Mouse (Mus musculus) Patski (cell line): ENCODE results near the gene Rpl36. TPM values are rescaled to one million over a fixed set of nuclear protein-coding genes. Genes with fewer than 3 reads are reported as not detected.

Experiments
- ATAC-seq: fragments of 100-300 bp; one replicate; pipeline ENCODE4 v1.8.0; 2021
- CTCF ChIA-PET: fragments of 350-600 bp; sonication (Branson Sonifier 250); formaldehyde crosslinking; loops from one replicate; lab custom pipeline; 2022; ENCODE audit warnings: inconsistent platforms; lab: Charles Lee
- POLR2A ChIA-PET: fragments of 350-600 bp; sonication (Branson Sonifier 250); formaldehyde crosslinking; loops from one replicate; lab custom pipeline; 2022; ENCODE audit warnings: antibody characterized with exemption, inconsistent platforms; lab: Charles Lee
- DNase-seq: peaks from one replicate; pipeline ENCODE4 v3.0.0-alpha.2; 2011; ENCODE audit warnings: low read depth, low spot score
- H3K27me3 ChIP-seq: fragments of 371-371 bp; one replicate; pipeline ENCODE4 v1.5.1; 2021
- CTCF ChIP-seq: fragments of 100-300 bp; IDR thresholded peaks from one replicate; pipeline ENCODE4 v1.5.1; 2021
- in situ Hi-C: fragments of 300-500 bp; cut with MboI; formaldehyde crosslinking; loops from 3 replicates; pipeline ENCODE4 v1.11.1; 2018; ENCODE audit warnings: low pct_unique_long_range_greater_than_20kb, mixed read lengths
- polyA plus RNA-seq: library from polyadenylated mRNA; unstranded; gene quantifications from one replicate; pipeline ENCODE4 v1.2.3, GENCODE M21; 2021

Gene Rpl36
- 1,365 TPM for polyA plus RNA-seq

DNA sequence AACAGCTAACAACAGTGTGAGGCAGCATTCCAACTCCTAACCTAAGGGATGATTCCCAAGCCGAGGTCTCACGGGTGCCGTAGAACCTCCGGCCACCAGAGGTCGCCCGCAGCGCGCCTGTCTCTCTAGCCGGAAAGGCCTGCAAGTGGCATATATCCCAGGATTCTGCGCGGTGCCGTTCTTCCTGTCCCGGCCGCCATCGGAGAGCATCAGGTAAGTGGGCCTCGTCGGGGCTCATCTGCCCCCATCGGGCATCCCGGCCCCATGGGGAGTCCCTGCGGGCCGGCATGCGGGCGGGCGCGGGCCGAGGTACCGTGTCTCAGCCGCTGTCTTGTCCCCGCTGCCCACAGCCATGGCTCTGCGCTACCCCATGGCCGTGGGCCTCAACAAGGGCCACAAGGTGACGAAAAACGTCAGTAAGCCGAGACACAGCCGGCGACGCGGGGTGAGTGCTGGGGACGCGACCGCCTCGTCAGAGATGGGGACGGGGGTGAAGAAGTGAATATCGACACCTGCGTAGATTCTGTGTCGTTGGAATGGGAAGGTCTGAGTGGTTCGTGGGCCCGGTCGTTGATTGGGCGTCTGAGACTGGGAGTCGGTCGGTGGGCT, at the start of gene Rpl36:
Gene Rpl36 (plus strand): TSS at position 181 of the 609 bp plus-strand sequence.
- POLR2A ChIA-PET = interaction anchor here (1.3 kb wide), 1 partner anchor 9 kb away, joined by 5 read pairs; no protein-coding TSS in a partner anchor
- H3K27me3 ChIP-seq = no peaks in the 10 kb centered on the region
- CTCF ChIA-PET = interaction anchor here (1.1 kb wide), 1 partner anchor 12 kb away, joined by 3 read pairs; no protein-coding TSS in a partner anchor
- in situ Hi-C loops = no loop called here
- DNase-seq (peak; percentile 57), ATAC-seq (peak; percentile 33)
- TF ChIP-seq CTCF = no peak

DNA sequence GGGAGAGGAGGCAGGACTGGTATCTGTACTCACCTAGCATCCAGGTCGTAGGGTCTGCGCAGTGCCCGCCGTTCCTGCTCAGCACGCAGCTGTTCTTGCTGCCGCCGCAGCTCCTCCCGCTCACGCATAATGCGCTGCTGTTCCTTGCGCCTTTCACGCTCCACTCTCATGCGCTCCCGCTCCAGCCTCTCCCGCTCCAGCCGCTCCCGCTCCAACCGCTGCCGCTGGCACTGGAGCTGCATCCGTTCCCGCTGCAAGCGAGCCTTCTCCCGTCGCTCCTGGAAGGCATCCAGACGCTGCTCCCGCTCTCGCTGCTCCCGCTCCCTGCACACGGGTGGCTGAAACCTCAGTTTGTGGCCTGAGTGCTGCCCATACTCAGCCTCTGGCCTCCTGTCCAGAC, 46.9 kb upstream of the Rpl36 start:
- ATAC-seq (no peak), DNase-seq (no peak)
- H3K27me3 ChIP-seq = no peaks in the 10 kb centered on the region
- in situ Hi-C loops = loop anchor here (5.0 kb wide), 1 partner anchor 86 kb away; no protein-coding TSS in a partner anchor
- ChIA-PET POLR2A (no interaction called here), CTCF (no interaction called here)
- TF ChIP-seq CTCF = no peak

DNA sequence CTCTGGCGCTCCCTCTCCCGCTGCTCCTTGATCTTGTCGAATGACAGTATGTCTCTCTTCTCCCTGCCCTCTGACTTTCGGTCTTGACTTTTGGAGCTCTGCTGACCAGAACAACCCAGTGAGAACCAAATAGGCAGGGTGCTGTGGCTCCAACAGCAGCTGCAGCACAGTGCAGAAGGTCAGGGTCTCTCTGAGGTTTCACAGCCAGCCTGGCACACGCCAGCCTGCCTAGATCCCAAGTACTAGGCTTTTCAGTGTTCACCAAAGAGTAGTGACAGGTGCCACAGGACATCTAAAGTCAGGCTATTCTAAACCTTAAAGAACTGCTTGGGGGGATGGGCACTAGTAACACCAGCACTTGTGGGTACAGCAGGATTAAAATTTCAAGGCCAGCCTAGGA, 46.3 kb upstream of the Rpl36 start:
- DNase-seq (no peak), ATAC-seq (no peak)
- in situ Hi-C loops = loop anchor here (5.0 kb wide), 1 partner anchor 85 kb away; no protein-coding TSS in a partner anchor
- TF ChIP-seq CTCF = no peak
- CTCF ChIA-PET = no interaction called here
- H3K27me3 ChIP-seq = no peaks in the 10 kb centered on the region
- POLR2A ChIA-PET = no interaction called here

DNA sequence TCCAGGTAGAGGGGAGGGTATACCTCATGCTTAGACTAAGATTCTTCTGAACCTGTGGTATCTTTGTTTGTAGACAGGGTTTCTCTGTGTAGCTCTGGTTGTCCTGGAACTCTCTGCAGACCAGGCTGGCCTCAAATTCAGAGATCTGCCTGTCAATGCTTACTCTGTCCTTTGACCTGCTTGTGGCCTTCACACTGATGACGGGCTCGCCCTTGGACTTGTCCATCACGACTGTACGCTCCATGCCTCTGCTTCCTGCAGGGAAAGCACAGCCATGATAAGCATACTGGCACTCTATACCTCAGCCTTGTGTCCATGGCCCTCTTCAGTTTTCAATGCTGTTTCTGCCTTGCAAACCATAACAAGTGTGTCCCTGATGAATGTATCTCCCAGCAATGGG, 45.8 kb upstream of the Rpl36 start:
- in situ Hi-C loops = loop anchor here (5.0 kb wide), 1 partner anchor 85 kb away; no protein-coding TSS in a partner anchor
- ChIA-PET CTCF (interaction anchor here (2.1 kb wide), 1 partner anchor 9 kb away, joined by 13 read pairs; no protein-coding TSS in a partner anchor), POLR2A (interaction anchor here (1.2 kb wide), 1 partner anchor 12 kb away, joined by 7 read pairs; no protein-coding TSS in a partner anchor)
- ATAC-seq = no peak
- no peak for DNase-seq
- H3K27me3 ChIP-seq = no peaks in the 10 kb centered on the region
- TF ChIP-seq CTCF = no peak

DNA sequence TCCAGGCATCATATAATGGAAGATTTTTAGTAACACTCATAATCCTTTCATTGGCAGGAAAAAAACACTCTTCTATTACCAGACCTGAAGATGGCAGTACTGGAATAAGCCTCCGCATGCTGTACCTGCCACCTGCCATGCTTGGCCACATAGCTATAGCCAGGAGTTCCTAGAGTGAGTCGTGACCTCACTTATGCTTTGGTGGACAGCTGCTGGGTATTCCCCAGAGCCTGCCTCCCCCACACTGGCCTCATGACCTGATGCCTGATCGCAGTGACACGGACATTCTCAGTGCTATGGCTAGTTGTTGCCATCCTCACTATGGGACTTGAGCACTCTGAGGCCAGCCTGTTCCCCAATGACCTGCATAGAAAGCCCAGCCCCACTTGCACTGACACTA, 42.9 kb upstream of the Rpl36 start:
- no peak for TF ChIP-seq CTCF
- DNase-seq (no peak), ATAC-seq (no peak)
- in situ Hi-C loops = no loop called here
- POLR2A ChIA-PET = no interaction called here
- no peaks in the 10 kb centered on the region for H3K27me3 ChIP-seq
- CTCF ChIA-PET = no interaction called here

DNA sequence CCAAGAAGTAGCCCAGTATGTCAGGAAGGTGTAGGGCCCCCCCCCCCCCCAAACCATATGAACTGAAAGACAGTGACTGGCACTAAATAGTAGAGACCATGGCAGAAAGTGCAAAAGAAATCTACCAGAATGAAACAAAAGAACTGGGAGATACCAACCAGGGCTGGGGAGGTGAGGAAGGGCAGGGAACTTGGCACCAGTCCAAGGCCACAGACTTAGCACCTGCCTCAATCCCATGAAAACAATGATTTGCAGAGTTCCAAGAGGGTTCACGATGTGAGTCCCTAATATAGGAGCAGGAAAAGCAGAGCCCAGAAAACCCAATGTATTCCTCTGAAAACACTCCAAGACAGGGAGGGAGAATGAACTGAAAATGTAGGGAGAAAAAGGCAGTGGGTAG, 41.1 kb upstream of the Rpl36 start:
- no peaks in the 10 kb centered on the region for H3K27me3 ChIP-seq
- ChIA-PET POLR2A (no interaction called here), CTCF (no interaction called here)
- DNase-seq (no peak), ATAC-seq (no peak)
- in situ Hi-C loops = no loop called here
- no peak for TF ChIP-seq CTCF

DNA sequence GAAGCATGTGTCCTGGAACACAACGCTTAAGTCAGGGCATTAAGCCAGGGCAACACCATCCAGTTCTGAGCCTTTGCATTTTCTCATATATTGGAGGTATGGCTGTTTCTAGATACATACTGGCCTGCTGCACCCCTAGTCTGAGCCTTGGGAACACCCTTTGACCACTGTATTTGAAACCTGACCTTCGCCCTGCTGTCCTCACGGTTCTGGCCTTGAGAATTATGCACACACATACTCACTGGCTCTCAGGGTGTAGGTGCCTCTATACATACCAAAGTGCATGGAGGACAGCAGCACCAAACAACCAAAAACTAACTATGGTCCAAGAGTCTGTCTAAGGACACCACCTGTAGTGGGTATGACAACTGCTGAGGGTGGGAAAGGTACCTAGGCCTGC, 40.3 kb upstream of the Rpl36 start:
- TF ChIP-seq CTCF = no peak
- ATAC-seq = no peak

DNA sequence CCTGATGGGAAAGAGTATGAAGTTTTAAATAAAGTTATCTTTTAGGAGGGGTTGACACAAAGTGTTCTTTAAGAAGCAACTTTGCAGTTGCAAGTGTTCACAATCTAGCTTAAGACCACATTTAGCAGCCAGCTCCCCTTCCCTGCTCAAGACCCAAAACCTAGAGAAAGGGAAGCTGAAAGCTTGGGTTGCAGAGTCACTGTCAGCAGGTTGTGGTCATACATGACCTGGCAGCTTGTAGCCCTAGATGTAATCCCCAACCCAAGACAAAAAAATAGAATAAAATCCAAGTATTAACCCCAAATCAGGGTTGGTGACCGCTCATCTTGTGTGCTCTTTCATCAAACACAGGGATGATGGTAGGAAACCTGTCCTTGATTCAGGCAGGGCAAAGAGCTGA, 30.1 kb upstream of the Rpl36 start:
- ATAC-seq (no peak), DNase-seq (no peak)
- ChIA-PET CTCF (no interaction called here), POLR2A (interaction anchor here (0.6 to 2.8 kb wide), 2 partner anchors 9 to 29 kb away, joined by 3 to 10 read pairs; no protein-coding TSS in a partner anchor)
- no peak for TF ChIP-seq CTCF
- in situ Hi-C loops = no loop called here
- no peaks in the 10 kb centered on the region for H3K27me3 ChIP-seq

More for the DNA sequence above, 40.3 kb upstream of the Rpl36 start:
- ChIA-PET POLR2A (no interaction called here), CTCF (interaction anchor here (0.8 kb wide), 1 partner anchor 15 kb away, joined by 3 read pairs; no protein-coding TSS in a partner anchor)
- in situ Hi-C loops = no loop called here
- no peaks in the 10 kb centered on the region for H3K27me3 ChIP-seq
- no peak for DNase-seq

DNA sequence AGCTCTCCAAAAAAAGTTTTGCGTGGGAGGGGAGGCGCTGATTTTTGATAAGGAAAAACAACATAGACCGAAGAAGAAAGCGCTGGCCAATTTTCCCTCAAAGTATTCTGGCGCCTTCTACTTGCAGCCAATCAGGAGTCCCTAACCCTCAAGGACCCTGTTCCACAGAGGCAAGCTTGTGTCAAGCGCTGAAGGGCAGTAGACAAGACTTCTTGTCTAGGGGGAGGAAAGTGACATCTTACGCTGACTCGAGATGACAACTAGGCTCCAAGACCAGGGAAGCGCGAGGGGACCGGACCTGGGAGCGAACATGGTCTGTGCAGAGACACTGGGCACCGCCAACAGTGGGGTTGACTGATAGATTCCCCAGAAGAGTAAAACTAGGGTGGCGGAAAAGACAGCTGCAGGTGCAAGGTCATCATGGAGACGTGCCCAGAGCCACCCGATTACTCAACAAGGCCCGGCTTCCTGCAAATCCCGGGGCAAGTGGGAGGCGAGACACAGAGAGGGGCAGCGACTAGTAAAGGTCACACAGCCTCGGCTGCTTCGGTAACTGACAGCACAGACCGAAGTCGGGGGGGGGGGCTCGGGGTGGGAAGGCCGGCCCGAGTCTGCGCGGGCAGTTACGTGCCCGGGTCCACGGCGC, 29.5 kb upstream of the Rpl36 start:
- no peaks in the 10 kb centered on the region for H3K27me3 ChIP-seq
- in situ Hi-C loops = no loop called here
- ChIA-PET POLR2A (interaction anchor here (1.2 to 2.8 kb wide), 2 partner anchors 10 to 30 kb away, joined by 3 to 10 read pairs; no protein-coding TSS in a partner anchor), CTCF (no interaction called here)
- TF ChIP-seq CTCF = no peak
- peak; percentile 15 for ATAC-seq
- DNase-seq = no peak

DNA sequence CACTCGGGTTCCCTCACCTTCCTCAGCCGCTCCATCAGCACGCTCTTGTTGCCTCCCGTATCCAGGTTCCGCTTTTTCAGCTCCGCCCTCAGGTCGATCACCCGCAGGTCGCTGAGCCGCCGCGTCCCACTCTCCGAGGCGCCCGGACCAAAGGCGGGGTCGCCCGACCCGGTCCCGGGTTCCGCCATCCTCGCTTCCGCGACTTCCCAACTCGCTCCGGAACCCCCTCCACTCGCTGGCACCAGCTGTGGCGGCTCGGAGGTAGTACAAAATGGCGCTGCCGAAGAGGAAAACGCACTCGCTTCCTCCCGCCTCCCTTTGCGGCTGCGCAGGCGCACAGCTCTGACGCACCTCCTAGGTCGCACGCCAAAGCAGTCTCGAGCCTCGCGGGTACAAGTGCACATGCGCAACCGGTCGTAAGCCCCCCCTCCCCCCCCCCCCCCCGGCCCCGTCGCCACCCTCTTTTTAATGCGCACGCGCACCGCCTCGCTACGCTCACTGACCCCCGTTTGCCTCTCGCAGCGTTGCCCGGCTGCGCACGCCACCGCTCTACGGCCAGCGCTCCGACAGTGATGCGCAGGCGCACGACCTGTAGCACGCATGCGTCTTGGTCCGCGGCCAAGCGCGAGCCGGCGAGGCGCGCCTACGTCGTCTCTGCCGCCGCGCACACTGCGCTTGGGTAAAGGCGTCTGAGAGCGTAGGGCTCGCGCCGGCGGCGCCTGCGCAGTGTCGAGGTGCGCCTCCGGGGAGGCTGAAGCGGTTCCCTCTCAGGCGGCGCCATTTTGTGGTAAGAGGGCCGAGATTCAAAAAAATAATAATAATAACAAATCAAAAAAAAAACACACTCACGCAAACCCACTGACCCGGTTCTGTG, 28.7 kb upstream of the Rpl36 start, which contains the start of the genes Safb2 and Safb:
Gene Safb2 (minus strand): TSS at position 329 of the 874 bp plus-strand sequence.
Gene Safb (plus strand): TSS at position 569 of the 874 bp plus-strand sequence.
- DNase-seq (peak; percentile 93), ATAC-seq (peak; percentile 79)
- CTCF ChIA-PET = no interaction called here
- in situ Hi-C loops = no loop called here
- no peaks in the 10 kb centered on the region for H3K27me3 ChIP-seq
- POLR2A ChIA-PET = interaction anchor here (0.7 to 2.8 kb wide), 4 partner anchors 10 to 280 kb away, joined by 3 to 10 read pairs (median 4); no protein-coding TSS in a partner anchor
- TF ChIP-seq CTCF = no peak
